Mouse (Mus musculus) ovary, postnatal 10 days (tissue): ENCODE data around the gene Efna5.

Experiments
- DNase-seq: peaks from one replicate; pipeline ENCODE4 v3.0.0; 2022; ENCODE audit warnings: low spot score

The Efna5 gene

GRCm38 (mm10) chr17:62700791-62701602 lies 180.1 kb downstream of the Efna5 start:
- DNase-seq: no peak

- no peak for DNase-seq
Observed at GRCm38 (mm10) chr17:62694958-62695437, 186.1 kb downstream of the Efna5 start.

DNA sequence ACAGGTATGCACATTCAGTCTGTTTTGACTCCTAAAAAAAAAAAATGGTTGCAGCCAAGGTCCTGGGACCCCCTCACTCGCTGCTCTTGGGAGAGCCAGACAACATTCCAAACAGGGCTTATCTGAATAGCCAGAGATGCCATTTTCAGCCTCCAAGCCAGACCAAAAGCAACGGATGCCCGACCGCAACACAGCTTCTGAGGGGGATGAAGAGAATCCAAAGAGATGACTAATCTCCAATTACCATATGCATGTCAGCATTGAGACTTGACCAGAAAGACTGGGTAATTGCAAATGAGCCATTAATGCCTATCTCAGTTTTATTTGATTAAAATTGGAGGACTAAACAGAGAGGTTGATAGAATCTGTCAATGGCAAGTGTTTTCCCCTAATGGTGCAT lies 188.9 kb downstream of the Efna5 start:
- no peak for DNase-seq

DNA sequence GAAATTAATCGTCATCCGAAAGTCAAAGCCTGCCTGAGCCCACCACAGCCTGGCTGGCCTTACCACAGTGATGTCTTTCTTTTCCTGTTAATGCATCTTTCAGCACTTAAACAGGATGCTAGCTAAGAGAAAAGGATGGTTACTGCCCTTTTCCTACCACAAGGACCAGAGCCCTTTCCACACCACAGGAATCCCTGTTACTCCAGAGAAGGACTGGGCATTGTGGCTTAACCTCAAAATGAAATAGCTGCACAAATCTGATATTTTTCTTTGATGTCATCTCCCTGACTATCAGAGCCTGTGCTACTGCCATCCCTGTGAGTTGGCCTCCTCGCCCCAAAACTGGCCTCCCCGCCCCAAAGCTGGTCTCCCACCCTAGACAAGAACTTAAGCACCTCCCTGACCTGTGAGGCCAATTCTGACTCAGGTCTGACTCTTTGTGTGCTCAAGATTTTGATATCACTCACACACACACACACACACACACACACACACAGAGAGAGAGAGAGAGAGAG lies 189.9 kb downstream of the Efna5 start:
- DNase-seq: no peak

DNA sequence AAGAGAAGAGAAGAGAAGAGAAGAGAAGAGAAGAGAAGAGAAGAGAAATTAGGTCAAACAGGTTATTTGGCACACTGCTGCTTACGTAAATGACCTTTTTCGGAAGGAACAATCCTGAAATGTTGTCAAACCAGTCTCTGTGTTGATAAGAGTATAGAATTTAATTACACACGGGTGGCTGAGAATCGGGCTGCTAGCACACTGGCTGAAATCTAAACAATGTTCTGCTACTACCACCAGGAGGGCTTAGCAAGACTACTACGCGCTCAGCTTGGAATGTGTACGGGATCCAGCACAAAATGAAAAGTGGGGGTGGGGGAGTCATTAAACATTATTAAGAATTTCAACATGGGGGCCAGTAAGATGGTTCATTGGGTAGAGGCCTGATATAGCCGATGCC lies 190.9 kb downstream of the Efna5 start:
- DNase-seq: no peak

DNA sequence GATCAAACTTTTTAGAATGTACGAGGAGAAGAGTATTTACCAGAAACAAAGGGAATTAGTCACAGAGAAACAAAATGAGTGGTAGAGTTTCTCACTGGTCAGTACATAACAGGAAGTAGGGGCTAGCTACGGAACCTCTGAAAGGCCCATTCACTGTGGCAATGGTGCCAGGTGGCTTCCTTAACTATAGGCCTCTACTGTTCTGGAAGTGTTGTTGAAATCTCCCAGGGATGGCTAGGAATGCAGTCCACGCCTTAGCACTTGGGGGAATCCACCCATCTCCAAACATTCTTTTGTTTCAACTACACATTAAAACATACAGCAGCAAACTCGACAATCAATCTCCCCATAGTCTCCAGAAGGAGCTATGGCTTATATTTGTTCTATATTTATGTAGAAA lies 191.5 kb downstream of the Efna5 start:
- DNase-seq: no peak

DNA sequence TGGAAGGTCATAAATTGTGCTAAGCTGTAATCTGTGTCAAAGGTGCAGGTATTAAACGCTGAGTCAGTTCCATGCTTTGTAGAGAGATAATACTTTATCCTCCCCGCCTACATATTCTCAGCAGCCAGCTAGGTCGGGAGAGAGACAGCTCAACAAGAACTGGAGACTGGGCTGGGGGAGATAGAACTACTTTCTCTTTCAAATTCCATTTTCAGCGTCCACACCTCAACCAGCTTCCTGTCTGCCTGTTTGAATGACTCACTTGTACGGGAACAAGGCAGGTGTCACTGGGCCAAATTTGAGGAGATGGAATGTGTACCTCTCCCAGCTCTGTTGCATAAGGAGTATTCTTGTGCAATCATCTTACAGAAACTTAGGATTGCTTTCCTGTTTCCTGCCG lies 193.7 kb downstream of the Efna5 start:
- DNase-seq: no peak

- no peak for DNase-seq
Observed at GRCm38 (mm10) chr17:62685181-62685580, 195.9 kb downstream of the Efna5 start.

DNA sequence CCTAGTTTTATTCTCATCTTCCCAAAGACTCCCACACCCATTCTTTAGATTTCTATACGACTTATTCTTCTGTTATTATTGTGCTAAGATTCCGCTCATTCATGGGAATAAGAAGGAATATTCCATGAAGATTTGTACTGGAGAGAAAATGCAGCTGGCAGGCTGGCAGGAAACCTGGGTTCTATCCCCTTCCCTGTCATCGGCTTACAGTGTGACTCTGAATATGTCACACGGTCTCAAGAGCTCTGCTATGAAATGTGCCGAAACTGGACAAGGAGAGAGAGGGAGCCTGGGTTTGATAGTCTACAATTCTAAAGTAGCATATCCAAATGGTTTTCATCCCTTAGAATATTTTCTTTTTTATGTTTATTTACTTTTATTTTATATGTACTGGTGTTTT lies 198.0 kb downstream of the Efna5 start:
- no peak for DNase-seq

DNA sequence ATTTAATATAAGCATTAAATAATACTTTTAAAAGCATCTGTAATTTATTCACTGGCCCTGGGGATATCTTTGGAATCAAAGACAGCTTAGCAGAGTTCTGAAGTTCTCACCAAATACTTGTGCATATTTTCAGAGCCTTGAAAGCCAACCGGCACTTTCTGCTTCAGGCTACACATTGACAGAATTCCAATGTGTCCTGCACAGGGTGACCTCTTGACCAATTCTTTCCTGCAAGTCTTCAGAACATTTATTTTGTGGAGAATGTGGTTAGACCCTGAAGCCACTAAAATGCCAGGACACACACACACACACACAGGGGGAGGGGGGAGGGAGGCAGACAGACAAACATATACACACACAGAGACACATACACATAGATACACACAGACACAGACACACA lies 199.4 kb downstream of the Efna5 start:
- DNase-seq: no peak

- DNase-seq: no peak
Observed at GRCm38 (mm10) chr17:62680737-62681136, 200.4 kb downstream of the Efna5 start.

- DNase-seq: no peak
Observed at GRCm38 (mm10) chr17:62676832-62677231, 204.3 kb downstream of the Efna5 start.

DNA sequence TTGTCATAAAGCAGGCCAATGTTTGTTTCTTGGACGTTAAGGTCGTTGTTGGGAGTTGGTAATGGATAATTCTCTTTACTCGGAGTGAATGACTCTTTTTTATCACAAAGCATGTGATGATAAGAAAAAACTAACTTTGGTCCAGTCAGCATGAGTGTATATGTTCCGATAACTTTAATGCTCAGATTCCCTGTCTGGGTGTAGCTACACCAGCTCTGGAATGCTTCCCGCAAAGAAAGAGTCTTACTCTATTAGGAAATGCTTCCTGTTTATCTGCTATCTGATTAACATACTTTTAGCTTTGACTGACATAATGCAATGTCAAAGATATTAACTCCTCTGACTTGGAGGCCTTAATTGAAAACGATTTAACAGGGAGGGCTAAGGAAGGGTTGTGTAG lies 204.7 kb downstream of the Efna5 start:
- DNase-seq: no peak

DNA sequence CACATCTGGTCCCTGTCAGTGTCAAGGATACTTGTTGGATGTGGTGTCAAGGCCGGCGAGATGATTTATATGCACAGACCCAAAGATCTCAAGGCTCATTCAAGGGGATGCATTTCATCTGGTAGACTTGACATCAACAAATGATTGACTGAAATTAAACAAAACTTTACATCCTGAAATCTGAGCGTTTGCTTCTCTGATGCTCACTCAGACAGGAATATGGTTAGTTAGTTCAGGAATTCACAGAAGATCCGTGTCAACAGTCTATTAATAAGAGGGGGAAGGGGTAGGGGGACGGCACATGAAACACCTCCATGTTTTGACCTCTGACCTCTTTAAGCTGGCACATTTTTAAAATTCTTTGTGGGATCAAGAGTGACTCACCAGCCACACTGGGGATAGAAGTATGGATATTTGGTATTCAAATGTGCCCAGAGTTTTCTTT lies 205.3 kb downstream of the Efna5 start:
- DNase-seq: no peak

DNA sequence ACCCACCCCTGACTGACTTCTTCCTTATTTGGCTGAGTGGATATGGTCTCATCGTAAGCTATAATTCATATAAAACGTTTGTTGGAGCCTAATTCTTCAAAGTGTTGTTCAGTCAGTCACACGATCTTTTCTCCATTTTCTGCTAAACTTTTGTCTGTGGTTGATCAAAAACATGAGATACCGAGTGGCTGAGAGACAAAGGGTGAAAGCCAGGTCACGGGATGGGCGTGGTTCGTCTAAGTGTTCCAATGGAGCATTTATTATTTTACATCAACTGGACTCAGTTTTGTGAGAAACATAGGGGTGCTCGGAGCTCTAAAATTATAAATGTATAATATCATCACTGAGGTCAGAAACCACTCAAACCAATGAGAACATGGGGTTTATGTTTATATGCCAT lies 209.0 kb downstream of the Efna5 start:
- DNase-seq: no peak

- DNase-seq: no peak
Observed at GRCm38 (mm10) chr17:62666761-62667160, 214.4 kb downstream of the Efna5 start.

GRCm38 (mm10) chr17:62665823-62666222 lies 215.3 kb downstream of the Efna5 start:
- DNase-seq: no peak

GRCm38 (mm10) chr17:62664709-62665108 lies 216.4 kb downstream of the Efna5 start:
- DNase-seq: no peak

- no peak for DNase-seq
Observed at GRCm38 (mm10) chr17:62661801-62662200, 219.3 kb downstream of the Efna5 start.

DNA sequence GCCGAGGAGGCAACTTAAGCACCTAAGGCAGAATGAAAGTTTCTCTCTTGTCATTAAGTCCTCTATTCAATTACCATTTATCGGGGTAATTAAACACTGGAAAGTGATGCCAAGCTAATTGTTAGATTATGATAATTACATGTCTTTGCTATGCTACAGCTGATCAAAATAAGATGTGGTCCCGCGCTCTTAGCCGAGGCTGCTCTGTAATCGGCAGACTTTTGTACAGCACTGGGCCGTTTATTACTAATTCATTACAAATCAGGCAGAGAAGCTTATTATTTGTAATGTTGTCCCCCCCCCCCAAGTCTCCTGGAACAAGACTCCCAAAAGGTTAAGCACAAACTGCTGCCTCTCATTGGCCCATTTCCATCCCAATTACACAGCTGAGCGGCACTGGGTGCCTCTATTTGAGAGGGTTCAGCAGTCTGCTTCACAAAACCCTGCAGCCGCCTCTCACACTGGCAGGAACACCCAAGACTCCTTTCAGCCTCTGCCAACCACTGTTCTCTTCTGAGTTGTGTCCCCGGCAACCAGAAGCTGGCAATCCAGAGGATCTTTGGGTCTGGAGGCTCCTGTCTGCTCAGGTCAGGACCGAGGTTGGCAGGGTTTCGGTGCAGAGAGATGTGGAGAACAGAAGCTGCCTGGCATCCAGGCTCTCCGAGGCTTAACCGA lies 221.5 kb downstream of the Efna5 start:
- DNase-seq: no peak

DNA sequence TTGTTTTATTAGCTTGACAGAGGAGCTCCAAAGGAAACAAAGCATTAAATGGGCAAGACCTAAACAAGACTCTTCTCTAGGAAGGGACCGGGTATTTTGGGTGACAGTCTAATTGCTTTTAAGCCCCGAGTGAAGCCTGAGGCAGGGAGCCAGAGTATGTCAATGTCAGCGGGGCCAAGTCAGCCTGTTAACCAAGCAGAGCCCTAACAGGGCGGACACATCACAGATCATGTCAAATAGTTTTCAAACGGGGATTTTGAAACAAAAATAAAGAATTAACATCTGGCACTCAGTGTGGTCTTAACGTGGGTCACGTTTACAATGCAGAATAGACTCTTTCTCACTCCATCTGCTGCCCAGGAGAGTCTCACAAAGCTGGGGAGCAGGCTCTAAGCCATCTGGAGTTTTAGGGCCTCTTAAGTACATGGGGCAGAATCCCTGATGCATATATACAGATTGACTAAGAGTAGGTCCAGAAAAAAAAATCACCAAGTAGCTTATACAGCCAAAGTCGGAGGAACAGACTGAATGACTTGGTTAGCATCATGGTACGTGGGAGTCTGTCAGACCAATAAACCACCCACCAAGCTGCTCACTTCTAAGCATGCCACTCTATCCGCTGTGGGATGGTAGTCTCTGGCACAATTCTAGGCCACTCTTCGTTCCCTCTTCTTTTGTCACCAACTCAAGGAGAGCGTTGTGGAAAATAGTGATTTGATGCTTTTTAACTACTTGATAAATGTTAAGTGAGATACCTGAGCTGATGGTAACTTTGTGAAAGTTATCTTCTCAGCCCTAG lies 223.1 kb downstream of the Efna5 start:
- no peak for DNase-seq

DNA sequence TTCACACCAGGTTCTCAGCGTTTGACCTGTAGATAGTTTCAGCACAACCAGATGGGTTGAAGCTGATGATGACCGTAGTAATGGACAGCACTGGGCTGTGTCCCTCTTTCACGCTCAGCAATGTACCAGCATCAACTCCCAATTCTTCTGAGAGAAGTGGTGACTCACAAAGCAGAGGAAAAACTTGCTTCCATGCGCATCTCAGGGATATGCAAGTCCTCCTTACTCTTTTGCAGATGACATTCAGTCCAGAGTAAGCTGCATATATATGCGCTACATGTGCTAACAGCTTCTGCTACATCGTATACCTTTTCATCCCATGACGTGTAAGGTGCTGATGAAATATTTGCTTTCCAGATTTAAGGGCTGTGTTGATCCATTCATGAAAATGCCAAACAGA lies 224.1 kb downstream of the Efna5 start:
- DNase-seq: no peak
